Mouse (Mus musculus) neural tube, embryonic 12.5 days (tissue): Measurements from ENCODE around the gene Lpp. TPM values are rescaled to one million over a fixed set of nuclear protein-coding genes. Genes with fewer than 3 reads are reported as not detected.
A peak's percentile ranks its signal among the peaks of the same experiment; 100 is the strongest.

ENCODE experiments used
- ATAC-seq: fragments of 200-750 bp; cut with Nextera tagmentation; 2 replicates; pipeline ENCODE4 v1.8.0; 2017; ENCODE audit warnings: low read depth, mild to moderate bottlenecking, moderate TSS enrichment, moderate library complexity; ENCODE audit not compliant: low FRiP score
- H3K27ac ChIP-seq: fragments of 300-500 bp; sonication (generic); 2 replicates; pipeline ENCODE4 v1.5.1; 2016
- H3K27me3 ChIP-seq: fragments of 300-500 bp; sonication (generic); replicated peaks from 2 replicates; pipeline ENCODE4 v1.6.1; 2016; ENCODE audit warnings: mild to moderate bottlenecking
- H3K36me3 ChIP-seq: fragments of 300-500 bp; sonication (generic); 2 replicates; pipeline ENCODE4 v1.6.1; 2016; ENCODE audit warnings: mild to moderate bottlenecking
- H3K4me1 ChIP-seq: fragments of 300-500 bp; sonication (generic); 2 replicates; pipeline ENCODE4 v1.6.1; 2016
- H3K4me2 ChIP-seq: fragments of 300-500 bp; sonication (generic); replicated peaks from 2 replicates; pipeline ENCODE4 v1.6.1; 2016; ENCODE audit warnings: mild to moderate bottlenecking
- H3K4me3 ChIP-seq: fragments of 300-500 bp; sonication (generic); 2 replicates; pipeline ENCODE4 v1.5.1; 2016
- H3K9ac ChIP-seq: fragments of 300-500 bp; sonication (generic); 2 replicates; pipeline ENCODE4 v1.6.1; 2016; ENCODE audit warnings: mild to moderate bottlenecking
- H3K9me3 ChIP-seq: fragments of 300-500 bp; sonication (generic); 2 replicates; pipeline ENCODE4 v1.6.1; 2016; ENCODE audit warnings: mild to moderate bottlenecking
- WGBS: fragments of 180-500 bp; shearing (Covaris S2); methylation state at CpG from one replicate; pipeline ENCODE4 v1.1.7; 2016; 5-methylcytosine and 5-hydroxymethylcytosine counted together
- polyA plus RNA-seq: library from polyadenylated mRNA; unstranded; fragments of >200 nt; fragmentation: Nextera tagmentation; extraction: Ambion mirVana; gene quantifications from 2 replicates; pipeline ENCODE4 v1.2.1, GENCODE M21; 2016

Gene Lpp
- polyA plus RNA-seq, 1 experiment from 2014 or later, result 18.8 TPM

DNA sequence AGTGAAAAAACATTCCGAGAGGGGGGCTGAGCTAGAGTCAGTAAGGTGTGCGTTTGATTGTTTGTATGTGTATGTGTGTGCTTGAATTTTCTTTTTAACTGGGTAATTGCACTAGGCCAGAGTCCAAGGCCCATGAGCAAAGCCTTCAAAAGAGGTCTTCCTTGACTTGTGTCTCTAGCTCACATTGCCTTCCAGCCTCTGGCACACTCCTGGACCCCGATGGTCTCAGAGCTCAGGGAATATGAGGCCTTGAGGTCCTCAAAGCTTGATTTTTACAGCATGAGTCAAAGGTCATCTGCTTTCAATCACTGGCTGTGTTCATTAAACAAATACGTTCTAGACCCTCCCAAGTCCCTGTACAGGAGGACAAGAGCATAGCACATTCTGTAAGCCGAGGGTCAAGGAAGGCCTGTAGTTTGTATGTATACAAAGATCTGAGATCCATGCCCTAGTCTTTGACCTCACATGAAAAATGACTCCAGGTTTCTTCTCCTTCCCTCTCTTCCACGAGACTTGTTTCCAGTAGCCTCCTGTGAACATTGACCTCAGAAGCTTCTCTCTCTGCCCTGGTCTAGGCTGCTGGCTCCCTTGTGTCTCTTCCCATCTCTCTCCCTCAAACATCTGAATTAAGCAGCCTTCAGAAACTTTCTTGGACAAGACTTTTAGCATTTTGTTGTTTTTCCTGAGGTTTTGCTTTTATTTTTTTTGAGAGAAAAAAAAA is 508.0 kb downstream of the Lpp start:
- Histone ChIP-seq H3K9ac (no peak overlapping the region), H3K27ac (no peak overlapping the region), H3K27me3 (no peaks in the 10 kb centered on the region), H3K36me3 (no peaks in the 10 kb centered on the region), H3K9me3 (no peaks in the 10 kb centered on the region), H3K4me3 (no peak overlapping the region), H3K4me2 (no peak overlapping the region), H3K4me1 (peaks cover 9% of the 10 kb centered on the region; the same call in 1 of the 2 replicates)
- WGBS, result 39% methylated on average over 6 of the region's 6 CpGs
- ATAC-seq, result no peak

DNA sequence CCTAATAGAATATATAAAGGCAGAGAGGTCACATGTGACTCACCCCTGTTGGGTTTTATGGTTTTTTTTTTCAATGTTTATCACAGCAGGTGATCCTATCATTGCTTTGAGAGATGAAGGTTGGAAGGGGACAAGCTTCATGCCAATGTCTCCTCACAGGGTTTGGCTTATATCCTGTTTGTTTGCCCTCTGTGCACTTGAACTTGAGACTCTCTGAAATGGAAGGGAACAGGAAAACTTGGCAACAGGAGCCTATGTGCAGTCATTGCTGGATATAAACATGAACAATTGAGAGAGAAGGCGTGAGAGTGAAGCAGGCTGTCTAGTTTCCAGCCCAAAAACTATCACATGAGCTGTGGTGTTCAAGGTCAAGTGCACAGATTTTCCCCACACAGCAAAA is 508.8 kb downstream of the Lpp start:
- Histone ChIP-seq H3K36me3 (no peaks in the 10 kb centered on the region), H3K4me2 (no peak overlapping the region), H3K27ac (no peak overlapping the region), H3K27me3 (no peaks in the 10 kb centered on the region), H3K4me1 (peaks cover 9% of the 10 kb centered on the region; the same call in 1 of the 2 replicates), H3K9me3 (no peaks in the 10 kb centered on the region), H3K4me3 (no peak overlapping the region), H3K9ac (no peak overlapping the region)
- 95% methylated on average over 1 of the region's 1 CpGs for WGBS
- ATAC-seq, result no peak

DNA sequence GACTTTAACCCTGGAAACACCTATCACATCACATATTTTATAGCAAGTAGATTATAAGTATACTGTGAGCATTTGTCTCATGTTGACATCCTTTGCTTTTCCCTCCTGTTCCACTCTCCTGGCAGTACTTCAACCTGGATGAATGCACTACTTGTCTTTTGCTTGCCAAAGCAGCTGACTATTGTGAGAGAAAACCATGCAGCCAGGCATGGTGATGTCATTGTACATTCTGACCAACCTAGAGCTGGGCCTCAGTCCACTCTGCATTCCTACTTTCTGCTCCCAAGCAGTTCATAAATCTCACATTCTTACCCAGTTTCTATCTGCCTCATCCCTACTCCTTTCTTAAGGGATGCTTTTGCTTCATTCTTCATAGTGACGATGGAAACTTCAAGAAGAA is 515.6 kb downstream of the Lpp start:
- no peak overlapping the region for H3K27ac ChIP-seq
- H3K27me3 ChIP-seq, result no peaks in the 10 kb centered on the region
- H3K9ac ChIP-seq, result no peak overlapping the region
- no peaks in the 10 kb centered on the region for H3K36me3 ChIP-seq
- H3K4me1 ChIP-seq, result no peaks in the 10 kb centered on the region
- no peak overlapping the region for H3K4me3 ChIP-seq
- H3K9me3 ChIP-seq, result no peaks in the 10 kb centered on the region
- ATAC-seq, result no peak
- 73% methylated on average over 1 of the region's 1 CpGs for WGBS
- no peak overlapping the region for H3K4me2 ChIP-seq

DNA sequence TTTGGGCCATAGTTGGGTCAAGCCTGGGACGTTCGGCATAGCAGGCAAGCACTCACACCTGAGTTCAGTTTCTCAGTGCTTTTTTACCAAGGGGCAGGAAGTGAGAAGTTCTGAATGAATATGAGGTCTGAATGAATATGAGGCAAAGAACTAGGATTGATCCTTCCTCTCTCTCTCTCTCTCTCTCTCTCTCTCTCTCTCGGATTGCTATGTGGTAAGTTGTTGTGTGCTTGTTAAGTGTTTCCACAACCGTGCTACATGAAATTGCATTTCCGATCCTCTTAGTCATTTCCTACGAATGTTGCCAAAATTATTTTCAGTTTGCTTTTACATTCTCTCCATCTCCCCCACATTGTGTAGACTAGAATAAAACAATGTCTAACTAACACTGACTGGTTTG is 517.0 kb downstream of the Lpp start:
- no peak overlapping the region for H3K27ac ChIP-seq
- no peak overlapping the region for H3K9ac ChIP-seq
- no peaks in the 10 kb centered on the region for H3K36me3 ChIP-seq
- WGBS, result 92% methylated on average over 6 of the region's 6 CpGs
- H3K27me3 ChIP-seq, result no peaks in the 10 kb centered on the region
- no peaks in the 10 kb centered on the region for H3K4me1 ChIP-seq
- H3K4me3 ChIP-seq, result no peak overlapping the region
- no peak overlapping the region for H3K4me2 ChIP-seq
- no peak for ATAC-seq
- no peaks in the 10 kb centered on the region for H3K9me3 ChIP-seq

DNA sequence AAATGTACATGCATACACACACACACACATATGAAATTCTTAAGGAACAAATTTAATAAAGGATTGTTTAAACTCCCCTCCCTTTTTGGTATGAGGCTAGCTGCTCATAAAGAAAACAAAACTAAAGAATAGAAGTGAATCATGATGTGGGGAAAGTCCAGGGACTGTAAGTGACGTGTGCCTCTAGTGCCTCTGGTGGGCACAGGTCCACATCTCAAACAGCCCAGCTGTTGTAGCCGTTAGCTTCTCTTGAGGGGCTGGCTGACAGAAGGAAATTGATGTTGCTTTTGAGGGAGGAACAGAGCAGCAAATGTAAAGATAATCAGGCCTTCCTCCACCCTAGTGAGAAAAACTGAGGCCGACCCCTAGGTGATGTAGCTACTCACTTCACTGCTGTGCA is 517.5 kb downstream of the Lpp start:
- ATAC-seq, result peak; percentile 17; the same call in 1 of the 2 replicates
- WGBS, result 45% methylated on average over 3 of the region's 3 CpGs
- Histone ChIP-seq H3K9ac (no peak overlapping the region), H3K4me3 (no peak overlapping the region), H3K36me3 (no peaks in the 10 kb centered on the region), H3K27ac (no peak overlapping the region), H3K9me3 (no peaks in the 10 kb centered on the region), H3K4me1 (no peaks in the 10 kb centered on the region), H3K27me3 (no peaks in the 10 kb centered on the region), H3K4me2 (no peak overlapping the region)

DNA sequence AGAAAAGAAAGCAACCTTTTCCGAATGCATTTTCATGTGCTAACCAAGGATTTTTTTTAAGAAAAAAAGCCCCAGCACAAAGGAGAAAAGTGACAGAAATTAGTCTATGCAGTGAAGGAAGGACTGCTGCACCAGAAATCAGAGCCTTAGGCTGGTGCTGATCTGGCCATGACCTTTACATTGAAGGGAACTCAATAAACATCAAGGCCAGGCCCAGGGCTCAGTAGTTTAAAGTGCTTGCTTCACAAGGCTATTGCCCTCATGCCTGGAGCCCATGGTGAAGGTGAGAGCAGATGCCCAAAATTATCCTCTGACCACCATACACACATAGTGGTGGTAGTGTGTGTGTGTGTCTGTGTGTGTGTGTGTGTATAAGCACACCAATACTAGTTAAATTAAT is 519.1 kb downstream of the Lpp start:
- Histone ChIP-seq H3K4me2 (no peak overlapping the region), H3K9me3 (no peaks in the 10 kb centered on the region), H3K4me3 (no peak overlapping the region), H3K36me3 (no peaks in the 10 kb centered on the region), H3K27me3 (no peaks in the 10 kb centered on the region), H3K9ac (no peak overlapping the region), H3K27ac (no peak overlapping the region), H3K4me1 (no peaks in the 10 kb centered on the region)
- ATAC-seq, result no peak
- WGBS, result 88% methylated on average over 1 of the region's 1 CpGs

DNA sequence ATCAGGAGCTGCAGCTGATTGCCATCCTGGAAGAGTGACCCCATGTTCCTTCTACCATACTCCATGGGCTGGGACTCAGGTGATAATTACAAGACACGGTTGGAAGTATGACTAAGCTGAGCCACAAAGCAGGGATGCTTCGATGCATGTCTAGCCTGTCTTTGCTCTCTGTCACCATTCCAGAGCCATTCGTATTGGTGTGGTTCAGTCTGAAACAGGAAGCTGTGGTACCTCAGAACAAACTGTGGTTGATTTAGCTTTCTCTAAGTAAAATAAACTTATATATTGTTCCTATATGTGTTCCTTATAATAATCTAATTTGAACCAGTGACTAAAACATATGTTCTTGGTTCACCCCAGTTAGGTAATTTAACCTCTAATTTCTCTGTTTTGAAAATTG is 519.7 kb downstream of the Lpp start:
- Histone ChIP-seq H3K4me3 (no peak overlapping the region), H3K4me1 (no peaks in the 10 kb centered on the region), H3K9me3 (no peaks in the 10 kb centered on the region), H3K4me2 (no peak overlapping the region), H3K36me3 (no peaks in the 10 kb centered on the region), H3K27ac (no peak overlapping the region), H3K9ac (no peak overlapping the region), H3K27me3 (no peaks in the 10 kb centered on the region)
- 95% methylated on average over 3 of the region's 3 CpGs for WGBS
- ATAC-seq, result no peak

DNA sequence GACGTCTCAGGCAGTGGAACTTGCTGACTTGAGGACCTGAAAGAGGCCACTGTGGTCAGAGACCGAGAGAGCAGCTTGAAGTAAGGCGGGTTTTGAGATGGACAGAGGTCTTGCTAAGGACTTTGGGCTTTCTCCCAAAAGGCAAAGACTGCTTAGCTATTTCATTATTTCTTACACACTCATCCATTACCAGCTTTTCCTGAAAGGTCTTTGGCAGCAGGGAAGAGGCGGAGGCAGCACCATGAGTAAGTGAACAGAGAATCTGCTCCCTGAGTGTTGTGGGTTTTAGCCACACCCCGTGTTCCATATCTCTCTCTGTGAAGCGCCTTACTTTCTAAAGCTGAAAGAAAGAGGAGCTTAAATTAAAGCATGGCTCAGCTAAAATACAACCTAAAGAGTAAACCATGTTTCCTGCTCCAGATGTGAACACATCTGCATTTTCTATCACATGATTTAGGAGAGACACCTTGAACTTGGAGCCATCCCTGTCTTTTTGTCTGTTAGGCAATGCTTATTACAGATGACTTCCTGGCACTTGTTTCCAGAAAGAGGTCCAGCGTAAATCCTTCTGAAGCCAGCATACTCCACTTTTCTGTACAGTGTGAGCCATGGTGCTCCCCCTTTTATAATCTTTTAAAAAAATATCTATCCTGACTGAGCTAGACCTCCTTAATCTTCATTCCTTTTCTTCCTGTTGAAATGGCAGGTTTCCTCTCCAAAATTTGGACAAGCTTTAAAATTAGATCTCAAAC is 520.5 kb downstream of the Lpp start:
- Histone ChIP-seq H3K4me2 (no peak overlapping the region), H3K4me1 (no peaks in the 10 kb centered on the region), H3K27ac (no peak overlapping the region), H3K4me3 (no peak overlapping the region), H3K27me3 (no peaks in the 10 kb centered on the region), H3K9ac (no peak overlapping the region), H3K36me3 (no peaks in the 10 kb centered on the region), H3K9me3 (no peaks in the 10 kb centered on the region)
- 89% methylated on average over 7 of the region's 7 CpGs for WGBS
- ATAC-seq, result no peak

DNA sequence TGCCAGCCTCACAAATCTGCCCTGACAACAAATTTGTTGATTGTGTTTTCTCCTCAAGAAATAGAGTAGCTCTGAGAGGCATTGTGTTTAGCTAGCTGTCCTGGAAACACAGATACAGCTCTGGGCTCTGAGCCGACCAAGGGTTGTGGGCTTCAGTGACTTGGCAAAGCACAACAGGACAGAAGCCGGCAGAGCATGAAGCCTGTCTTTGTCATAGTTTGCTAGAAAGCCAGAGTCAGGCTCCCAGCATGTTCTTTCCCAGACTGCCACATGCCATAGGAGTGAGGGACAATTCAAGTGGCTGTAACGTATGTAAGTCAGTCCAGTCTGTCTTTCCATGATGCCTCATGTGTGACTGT is 521.1 kb downstream of the Lpp start:
- no peak for ATAC-seq
- Histone ChIP-seq H3K27me3 (no peaks in the 10 kb centered on the region), H3K4me3 (no peak overlapping the region), H3K36me3 (no peaks in the 10 kb centered on the region), H3K4me1 (no peaks in the 10 kb centered on the region), H3K9ac (no peak overlapping the region), H3K4me2 (no peak overlapping the region), H3K9me3 (no peaks in the 10 kb centered on the region), H3K27ac (no peak overlapping the region)
- 70% methylated on average over 3 of the region's 3 CpGs for WGBS

DNA sequence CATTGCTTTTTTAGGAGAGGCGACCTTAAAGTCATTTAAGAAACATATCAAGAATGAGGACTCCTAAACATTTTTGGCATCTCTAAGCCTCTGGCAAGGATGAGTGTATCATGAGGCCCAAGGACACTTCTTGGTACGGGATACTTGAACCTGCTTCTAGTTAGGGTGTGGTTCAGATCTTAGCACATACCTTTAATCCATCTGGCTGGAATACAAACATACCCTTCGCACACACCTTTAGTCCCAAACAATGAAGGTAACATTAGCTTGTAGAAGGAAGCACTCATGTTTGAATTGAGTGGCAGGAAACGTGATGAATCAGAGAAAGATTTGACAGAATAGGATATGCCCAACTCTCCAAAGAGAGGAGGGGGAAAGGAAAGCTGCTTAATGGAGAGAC is 522.2 kb downstream of the Lpp start:
- Histone ChIP-seq H3K27me3 (no peaks in the 10 kb centered on the region), H3K4me3 (no peak overlapping the region), H3K4me2 (no peak overlapping the region), H3K27ac (no peak overlapping the region), H3K9me3 (no peaks in the 10 kb centered on the region), H3K9ac (no peak overlapping the region), H3K36me3 (no peaks in the 10 kb centered on the region), H3K4me1 (no peaks in the 10 kb centered on the region)
- no peak for ATAC-seq
- 90% methylated on average over 4 of the region's 4 CpGs for WGBS

DNA sequence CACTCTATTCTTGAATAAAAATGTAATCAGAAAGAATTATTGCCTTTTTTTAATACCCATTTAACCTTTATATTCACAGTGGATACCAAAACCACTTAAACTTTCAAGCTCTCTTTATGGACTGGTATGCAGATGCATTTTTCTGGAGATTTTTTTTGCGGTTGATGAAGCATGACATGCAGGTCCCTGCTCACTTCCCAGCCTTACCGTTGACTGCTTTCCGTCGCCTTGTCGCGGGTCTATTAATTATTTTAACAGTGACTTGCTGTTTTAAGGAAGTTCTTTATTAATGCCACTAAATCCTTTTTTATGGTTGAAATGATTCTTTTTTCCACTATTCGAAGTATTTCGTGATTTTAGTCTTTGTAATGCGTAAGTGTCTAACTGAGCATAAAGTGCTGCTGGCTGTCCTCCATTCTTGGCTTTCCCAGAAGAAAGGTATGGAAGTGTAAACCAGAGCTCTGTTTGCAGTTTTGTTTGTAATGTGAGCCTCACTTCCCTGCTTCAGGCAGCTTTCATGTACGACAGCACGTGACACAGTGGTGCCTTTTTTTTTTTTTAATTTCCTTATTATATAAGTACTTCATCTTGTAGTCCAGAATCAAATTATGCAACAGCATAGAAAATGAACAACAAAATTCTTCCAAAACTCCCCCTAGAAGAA is 526.2 kb downstream of the Lpp start:
- no peaks in the 10 kb centered on the region for H3K27me3 ChIP-seq
- no peak overlapping the region for H3K4me3 ChIP-seq
- H3K4me1 ChIP-seq, result no peaks in the 10 kb centered on the region
- H3K9ac ChIP-seq, result no peak overlapping the region
- H3K4me2 ChIP-seq, result no peak overlapping the region
- WGBS, result 45% methylated on average over 11 of the region's 11 CpGs
- no peak for ATAC-seq
- H3K36me3 ChIP-seq, result no peaks in the 10 kb centered on the region
- H3K9me3 ChIP-seq, result no peaks in the 10 kb centered on the region
- H3K27ac ChIP-seq, result no peak overlapping the region

DNA sequence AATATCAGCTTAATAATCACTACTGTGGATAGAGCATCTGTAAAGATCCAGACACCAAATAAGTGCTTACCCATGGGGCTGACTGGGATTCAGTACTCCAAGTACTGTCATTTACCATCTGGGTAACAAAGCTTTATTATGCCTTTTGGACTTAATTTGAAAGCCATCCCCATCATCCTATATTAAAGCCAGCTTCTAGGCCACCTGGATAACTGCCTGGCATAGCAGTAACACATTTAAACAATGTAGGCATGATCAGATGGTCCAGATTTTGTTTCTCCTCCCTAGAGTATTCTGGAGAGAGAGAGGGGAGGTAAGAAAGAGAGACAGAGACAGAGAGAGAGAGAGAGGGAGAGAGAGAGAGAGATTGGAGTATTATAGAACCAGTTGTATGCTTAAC is 536.8 kb downstream of the Lpp start:
- no peaks in the 10 kb centered on the region for H3K4me1 ChIP-seq
- H3K9me3 ChIP-seq, result no peaks in the 10 kb centered on the region
- no peak overlapping the region for H3K27ac ChIP-seq
- no peak for ATAC-seq
- H3K4me2 ChIP-seq, result no peak overlapping the region
- no peaks in the 10 kb centered on the region for H3K36me3 ChIP-seq
- H3K4me3 ChIP-seq, result no peak overlapping the region
- no peak overlapping the region for H3K9ac ChIP-seq
- H3K27me3 ChIP-seq, result no peaks in the 10 kb centered on the region
